Mouse (Mus musculus): ENCODE measurements around the gene Ccdc180. TPM values are rescaled to one million over a fixed set of nuclear protein-coding genes. Genes with fewer than 3 reads are reported as not detected.

Gene Ccdc180
- total RNA-seq, 2 experiments from 2014 or later = 0.07 TPM; not detected in 1

DNA sequence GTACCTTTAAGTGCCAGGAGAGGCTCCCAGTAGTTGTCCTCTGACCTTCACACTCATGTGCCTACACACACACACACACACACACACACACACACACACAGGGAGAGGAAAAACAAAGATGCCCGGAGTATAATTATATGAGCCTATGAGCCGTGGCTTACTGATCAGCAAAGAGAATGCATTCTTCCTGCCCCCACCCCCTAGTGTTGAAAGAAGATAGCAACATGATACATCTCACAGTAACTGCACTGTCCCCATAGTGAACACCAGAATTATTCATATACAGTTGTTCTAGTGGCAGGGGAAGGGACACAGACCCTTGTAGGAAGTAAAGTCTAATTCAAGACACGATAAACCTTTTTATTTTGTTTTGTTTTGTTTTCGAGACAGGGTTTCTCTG, 19.8 kb downstream of the Ccdc180 start:
- DNase-seq (ENCODE audit: low spot score in 2 of 2) = no peak

GRCm38 (mm10) chr4:45911256-45911655, 21.2 kb downstream of the Ccdc180 start:
- DNase-seq (ENCODE audit: low spot score in 2 of 2) = no peak

GRCm38 (mm10) chr4:45911876-45912275, 21.8 kb downstream of the Ccdc180 start:
- no peak for DNase-seq (ENCODE audit: low spot score in 2 of 2)

DNA sequence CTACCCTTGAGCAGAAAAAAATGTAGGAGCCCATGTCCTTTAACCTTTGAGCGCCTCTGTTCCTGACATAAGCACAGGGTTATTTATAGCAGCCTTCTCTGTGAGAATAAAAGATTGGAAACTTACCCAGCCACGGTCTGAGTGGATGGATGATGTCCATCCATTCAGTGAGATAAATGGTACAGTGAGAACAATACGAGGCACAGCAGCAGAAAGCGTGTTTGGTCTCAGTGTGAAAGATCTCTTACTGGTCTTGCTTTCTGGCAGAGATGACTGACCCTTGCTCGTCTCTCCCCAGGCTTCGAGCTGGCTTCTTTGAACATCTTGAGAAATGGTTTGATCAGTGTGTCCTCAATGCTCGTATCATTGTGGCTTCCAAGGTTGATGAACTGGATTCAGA, 27.0 kb downstream of the Ccdc180 start:
- DNase-seq (ENCODE audit: low spot score in 2 of 2) = no peak

- DNase-seq (ENCODE audit: low spot score in 2 of 2) = no peak
Observed at GRCm38 (mm10) chr4:45921663-45922435, 31.7 kb downstream of the Ccdc180 start.

- no peak for DNase-seq (ENCODE audit: low spot score in 2 of 2)
Observed at GRCm38 (mm10) chr4:45924011-45924410, 33.9 kb downstream of the Ccdc180 start.

- no peak for DNase-seq (ENCODE audit: low spot score in 2 of 2)
Observed at GRCm38 (mm10) chr4:45928561-45928960, 38.5 kb downstream of the Ccdc180 start.

- DNase-seq (ENCODE audit: low spot score in 2 of 2) = peak; percentile 36 to 60
Observed at GRCm38 (mm10) chr4:45941628-45942044, 51.5 kb downstream of the Ccdc180 start.

DNA sequence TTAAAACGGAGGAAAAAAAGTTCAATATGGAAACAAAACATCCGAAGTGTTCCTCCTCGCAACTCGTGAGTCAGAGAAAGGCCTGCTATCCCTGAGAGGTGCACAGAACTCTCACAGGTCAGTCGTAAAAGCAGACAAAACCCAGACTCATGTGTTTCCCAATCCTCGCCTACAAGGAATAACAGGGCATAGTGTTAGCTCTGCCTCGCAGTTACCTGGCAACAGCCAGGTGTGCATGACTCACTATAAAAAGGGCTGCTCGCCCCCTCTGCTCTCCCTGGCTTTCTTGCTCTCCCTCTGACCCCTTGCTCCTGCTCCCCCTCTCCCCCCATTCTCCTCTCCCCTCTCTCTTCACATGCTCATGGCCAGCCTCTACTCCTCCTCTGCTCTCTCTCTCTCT, 57.6 kb downstream of the Ccdc180 start:
- DNase-seq (ENCODE audit: low spot score in 2 of 2) = no peak

GRCm38 (mm10) chr4:45949109-45949848, 59.2 kb downstream of the Ccdc180 start:
- no peak for DNase-seq (ENCODE audit: low spot score in 2 of 2)

- DNase-seq (ENCODE audit: low spot score in 2 of 2) = no peak
Observed at GRCm38 (mm10) chr4:45951830-45952229, 61.7 kb downstream of the Ccdc180 start.

GRCm38 (mm10) chr4:45953025-45953919, 63.2 kb downstream of the Ccdc180 start:
- DNase-seq (ENCODE audit: low spot score in 2 of 2) = no peak

DNA sequence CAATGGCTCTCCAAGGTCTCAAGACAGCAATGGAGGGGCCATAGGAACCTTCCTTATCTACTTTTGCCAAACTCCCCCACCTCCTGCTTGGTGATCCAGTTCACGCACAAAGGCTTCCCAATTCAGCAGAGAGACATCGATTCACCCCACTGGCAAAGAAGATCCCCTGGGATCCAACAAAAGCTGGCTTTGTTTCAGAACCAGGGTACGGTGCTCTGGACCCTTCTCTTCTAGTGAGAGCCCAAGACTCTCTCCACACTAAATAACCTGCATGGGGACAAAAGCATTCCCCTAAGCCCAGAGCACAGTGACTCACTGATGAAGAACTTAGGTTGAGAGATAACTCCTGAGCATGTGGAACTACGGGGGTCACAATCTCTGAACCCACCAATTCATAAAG, 65.1 kb downstream of the Ccdc180 start:
- no peak for DNase-seq (ENCODE audit: low spot score in 2 of 2)

GRCm38 (mm10) chr4:45956131-45956530, 66.0 kb downstream of the Ccdc180 start:
- no peak for DNase-seq (ENCODE audit: low spot score in 2 of 2)

DNA sequence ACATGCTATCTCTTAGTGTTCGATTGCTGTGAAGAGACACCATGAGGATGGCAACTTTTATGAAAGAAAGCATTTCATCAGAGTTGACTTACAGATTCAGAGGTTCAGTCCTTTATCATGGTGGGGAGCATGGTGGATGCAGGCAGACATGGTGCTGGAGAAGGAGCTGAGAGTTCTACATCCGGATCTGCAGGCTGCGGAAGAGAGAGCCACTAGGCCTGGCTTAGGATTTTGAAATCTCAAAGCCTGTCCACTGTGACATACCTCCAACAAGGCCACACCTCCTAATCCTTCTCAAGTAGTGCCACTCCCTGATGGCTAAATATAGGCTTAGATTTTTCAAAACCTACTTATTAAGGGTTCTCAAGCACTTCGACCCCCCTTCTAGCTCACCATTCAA, 66.6 kb downstream of the Ccdc180 start:
- DNase-seq (ENCODE audit: low spot score in 2 of 2) = no peak

DNA sequence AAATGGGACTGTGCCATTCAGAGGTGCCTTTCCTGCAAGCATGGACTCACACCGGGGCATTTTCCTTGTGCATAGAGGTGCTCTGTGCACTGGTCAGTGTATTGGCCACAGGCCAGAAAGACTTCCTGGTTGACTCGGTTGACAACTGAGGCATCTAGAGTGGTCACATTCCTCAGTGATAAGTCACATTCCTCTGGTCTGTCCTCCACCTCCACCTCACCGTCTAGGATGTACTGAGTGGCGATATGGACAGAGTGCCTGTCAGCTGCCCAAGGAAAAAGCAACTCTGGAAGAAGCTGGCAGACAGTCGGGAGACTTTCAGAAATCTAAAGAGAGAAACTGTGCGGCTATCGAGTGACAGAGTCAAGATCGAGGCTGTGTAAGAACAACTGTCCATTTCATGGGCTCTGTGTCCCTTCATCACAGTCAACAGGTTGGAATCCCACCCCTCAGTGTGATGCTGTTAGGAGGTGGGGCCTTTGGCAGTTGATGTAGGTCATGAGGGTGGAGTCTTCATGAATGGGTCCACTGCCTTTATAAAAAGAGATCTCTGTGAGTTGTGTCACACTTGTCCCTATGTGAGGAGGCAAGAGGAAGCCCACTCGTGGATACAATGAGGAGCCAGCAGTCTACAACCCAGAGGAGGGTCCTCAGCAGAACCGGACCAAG, 74.8 kb downstream of the Ccdc180 start, which contains the start of gene Tdrd7:
Gene Tdrd7, plus strand, starts transcription at position 564 of the 669 bp plus-strand sequence.
- DNase-seq (ENCODE audit: low spot score in 2 of 2) = no peak

DNA sequence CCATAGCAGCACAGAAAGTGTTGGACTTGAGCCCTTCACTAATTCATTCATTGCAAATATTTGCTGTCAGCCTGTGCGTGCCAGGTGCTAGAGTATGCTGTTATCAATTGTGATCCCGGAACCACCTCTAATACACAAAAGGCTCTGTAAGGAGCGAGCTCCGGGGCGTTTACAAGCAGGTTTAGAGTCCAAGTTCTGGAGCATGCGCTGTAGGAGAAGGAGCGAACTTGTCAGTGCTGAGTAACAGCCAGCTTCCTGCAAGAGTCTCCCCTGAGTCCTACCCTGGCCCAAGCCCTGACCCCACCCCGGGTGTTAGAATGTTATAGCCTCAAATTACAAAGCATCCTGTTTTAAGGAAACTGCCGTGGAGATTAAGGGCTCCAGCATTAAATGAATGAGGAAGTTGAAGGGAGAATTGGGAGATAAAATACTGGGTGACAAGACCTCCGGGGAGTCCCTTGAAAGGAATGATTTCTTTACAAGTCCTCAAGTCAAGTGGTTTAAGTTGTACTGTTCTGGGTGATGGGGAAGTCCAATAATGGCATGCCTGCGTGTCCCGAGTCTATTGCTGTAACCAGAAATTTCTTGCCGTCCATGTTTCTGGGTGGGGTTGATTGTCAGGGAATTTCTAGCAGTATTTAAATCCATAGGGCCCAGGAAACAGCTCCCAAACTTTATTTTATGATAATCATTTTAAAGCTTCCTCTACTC, 75.8 kb downstream of the Ccdc180 start:
- no peak for DNase-seq (ENCODE audit: low spot score in 2 of 2)

DNA sequence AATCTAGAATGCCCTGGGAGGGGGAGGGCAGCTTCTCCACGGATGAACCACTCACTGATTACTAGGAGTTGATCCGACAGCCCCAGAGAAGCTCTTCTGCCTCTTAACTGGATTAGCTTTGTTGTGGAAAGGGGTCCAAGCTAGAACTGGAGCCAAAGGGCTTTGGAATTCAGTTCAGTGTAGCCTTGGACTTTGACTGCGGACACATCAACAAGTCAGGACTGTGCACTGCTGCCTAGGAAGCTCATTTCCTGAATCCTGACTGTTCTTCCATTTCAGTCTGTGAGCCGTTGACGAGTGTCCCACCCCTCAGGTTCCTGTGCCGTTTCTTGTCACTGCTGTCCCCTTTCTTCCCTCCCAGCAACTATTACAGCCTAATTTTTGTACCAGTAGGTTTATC, 76.6 kb downstream of the Ccdc180 start:
- no peak for DNase-seq (ENCODE audit: low spot score in 2 of 2)

DNA sequence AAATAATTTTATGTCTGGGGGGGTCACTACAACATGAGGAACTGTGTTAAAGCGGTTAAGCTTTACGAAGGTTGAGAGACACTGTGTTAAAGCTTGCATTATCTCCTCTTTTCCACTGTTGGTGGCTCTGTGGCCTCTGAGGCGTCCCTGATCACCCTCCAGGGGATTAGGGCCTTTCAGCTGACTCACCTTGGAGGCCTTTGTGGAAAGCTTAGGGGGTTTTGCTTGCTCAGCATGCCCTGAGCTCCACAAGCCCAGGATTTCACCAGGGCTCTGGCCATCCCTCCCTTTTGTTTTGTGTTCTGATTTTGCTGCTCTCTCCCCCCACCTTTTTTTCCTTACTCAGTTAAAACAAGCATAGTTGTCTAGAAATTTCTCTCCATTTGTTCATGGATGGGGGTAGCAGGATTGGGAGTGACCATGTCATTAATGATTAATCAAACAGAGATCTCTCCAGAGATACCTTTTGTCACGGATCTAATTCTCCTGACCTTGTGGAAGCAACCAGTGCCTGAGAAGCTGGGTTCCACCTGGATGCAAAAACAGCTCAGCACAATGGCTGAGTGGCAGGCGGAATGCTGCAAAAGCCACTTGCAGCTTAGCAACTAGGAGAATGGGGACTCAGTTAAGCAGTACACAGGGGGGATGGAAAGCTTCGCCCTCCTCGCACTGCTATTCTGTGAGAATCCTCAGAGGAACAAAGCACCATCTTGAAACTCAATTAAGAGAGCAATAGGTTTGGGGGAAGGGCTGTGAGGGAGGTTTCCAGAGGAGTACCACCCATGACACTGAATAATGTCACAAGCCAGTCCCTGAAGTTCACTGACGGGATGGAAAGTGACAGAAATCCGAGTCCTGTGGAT, 77.6 kb downstream of the Ccdc180 start:
- no peak for DNase-seq (ENCODE audit: low spot score in 2 of 2)
